Mouse (Mus musculus): ENCODE results near the gene Dnajb1.
A peak's percentile ranks its signal among the peaks of the same experiment; 100 is the strongest.
"Not testable (repeated sequence)": the region's sequence is repeated elsewhere in the genome, so short reads cannot be mapped to it uniquely, and the experiment has no call there.

The Dnajb1 gene

DNA sequence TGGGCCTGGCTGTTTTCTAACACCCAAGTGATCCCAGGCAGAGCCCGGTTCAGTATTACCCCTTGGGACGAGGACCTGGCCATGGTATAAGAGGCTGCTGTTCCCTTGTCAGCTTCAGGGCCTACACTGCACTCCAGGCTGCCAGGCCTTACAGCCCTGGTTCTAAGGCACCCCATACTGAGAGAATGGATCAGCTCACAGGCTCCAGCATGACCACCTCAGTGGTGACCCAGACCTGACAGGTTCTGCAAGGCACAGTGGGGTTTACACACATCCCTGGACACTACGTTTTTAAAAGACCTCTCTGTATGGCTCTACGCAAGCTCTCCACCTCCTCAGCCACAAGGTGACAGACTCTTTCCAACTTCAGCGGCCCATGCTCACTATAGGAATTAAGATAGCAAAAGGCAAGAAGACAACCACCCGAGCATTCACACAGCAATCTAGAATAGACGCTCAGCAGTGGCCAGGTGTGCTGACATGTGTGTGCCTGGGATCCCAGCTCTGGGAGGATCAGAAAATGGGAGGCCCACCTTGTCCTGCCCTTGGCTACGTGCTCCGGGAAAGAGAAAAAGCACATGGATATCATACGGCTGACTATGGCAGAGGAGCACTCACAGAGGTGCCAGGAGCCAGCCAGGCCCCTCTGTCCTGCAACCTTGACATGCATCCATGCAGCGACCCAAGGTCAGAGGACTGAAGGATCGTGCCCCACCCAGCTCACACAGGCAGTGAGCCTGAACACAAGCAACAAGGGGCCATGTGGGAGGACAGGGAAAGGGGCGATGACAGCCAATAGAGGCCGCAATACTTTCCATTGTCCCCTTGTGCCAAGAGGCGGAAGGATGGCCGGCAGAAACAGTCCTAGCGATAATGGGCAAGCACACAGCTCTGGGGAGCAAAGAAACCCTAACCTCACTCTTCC, 29.6 kb upstream of the Dnajb1 start:
- no peak for DNase-seq (ENCODE audit: low spot score)

DNA sequence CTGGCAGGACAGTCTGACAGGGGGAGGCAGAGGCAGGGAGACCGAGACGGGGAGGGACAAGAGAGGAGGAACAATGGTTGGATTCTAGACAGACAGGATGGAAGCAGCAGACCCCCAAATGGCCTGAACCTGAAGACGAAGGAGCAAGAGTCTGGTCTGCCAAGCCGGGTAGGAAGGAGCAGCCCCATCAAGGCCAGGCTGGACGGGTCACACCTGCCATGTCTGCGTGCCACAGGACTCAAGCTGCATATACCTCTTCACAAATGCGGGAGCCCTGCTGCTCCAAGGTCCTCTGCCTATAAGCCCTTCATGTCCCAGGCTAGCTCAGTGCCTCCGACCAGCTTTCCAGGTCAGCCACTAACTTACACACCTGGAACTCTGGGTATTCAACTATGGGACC, 28.3 kb upstream of the Dnajb1 start:
- no peak for DNase-seq (ENCODE audit: low spot score)

DNA sequence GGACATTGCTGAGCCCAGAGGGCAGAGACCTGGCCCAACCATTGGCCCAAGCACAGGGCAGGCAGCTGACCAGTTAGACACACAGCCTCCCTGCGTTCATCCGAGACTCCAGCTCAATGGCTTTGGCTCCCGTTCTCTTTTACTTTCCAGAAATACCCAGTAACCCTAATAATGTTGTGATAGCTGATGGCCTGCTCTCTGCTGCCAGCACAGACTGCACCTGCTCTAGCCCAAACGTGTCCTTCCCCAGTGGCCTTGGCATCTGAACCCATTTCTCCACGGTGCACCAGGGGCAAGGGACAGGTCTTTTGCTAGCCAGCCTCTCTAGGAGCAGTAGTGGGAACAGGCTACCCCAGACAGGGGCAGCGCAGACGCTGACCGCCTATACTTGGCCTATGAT, 27.2 kb upstream of the Dnajb1 start:
- no peak for DNase-seq (ENCODE audit: low spot score)

DNA sequence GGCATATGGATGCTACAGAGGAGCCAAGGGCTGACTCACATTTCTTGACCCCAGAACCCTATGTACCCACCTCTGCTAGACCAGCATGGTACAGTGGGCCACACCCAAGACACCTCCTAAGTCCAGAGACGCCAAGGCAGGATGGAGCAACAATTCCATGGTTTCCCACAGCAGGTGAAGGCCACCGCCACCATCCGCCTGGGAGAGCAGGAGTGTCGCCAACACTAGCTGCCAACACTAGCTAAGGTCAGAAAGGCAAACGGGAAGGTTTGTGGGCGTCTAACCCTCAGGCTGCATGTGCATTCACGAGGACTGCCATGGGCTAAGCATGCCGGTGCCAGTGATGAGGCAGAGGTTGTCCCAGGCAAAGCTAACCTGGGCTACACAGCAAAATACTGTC, 25.8 kb upstream of the Dnajb1 start:
- no peak for DNase-seq (ENCODE audit: low spot score)

DNA sequence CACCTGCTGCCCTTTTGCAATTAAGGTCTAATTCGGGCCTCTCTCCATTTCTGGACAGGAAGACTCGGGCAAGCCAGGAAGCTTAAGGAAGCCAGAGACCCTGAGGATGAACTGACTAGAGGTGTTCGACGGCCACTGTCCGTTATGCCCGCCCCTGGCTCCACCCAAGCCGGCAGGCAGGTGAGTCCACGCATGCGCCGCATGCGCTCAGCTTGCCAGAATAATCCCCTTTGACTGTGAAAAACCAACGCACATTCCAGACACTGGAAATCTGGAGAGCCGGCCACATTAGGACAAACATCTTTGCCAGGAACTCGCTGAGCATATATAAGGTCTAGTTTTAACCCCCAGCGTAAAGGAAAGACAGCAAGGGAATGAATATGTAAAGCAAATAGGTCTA, 24.8 kb upstream of the Dnajb1 start:
- no peak for DNase-seq (ENCODE audit: low spot score)

DNA sequence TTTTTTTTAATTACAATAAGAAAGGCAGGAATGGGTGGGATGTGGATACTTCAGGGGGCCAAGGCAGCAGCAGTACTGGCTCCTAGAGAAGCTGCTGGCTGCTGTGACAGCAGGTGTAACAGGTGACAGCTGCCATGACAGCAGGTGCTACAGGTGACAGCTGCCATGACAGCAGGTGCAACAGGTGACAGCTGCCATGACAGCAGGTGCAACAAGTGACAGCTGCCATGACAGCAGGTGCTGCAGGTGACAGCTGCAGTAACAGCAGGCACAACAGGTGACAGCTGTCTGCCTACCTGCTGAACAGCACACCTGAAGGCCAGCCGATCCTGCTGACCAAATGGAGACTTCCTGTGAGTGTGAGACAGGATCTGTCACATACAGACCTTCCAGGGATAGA, 23.2 kb upstream of the Dnajb1 start:
- no peak for DNase-seq (ENCODE audit: low spot score)

DNA sequence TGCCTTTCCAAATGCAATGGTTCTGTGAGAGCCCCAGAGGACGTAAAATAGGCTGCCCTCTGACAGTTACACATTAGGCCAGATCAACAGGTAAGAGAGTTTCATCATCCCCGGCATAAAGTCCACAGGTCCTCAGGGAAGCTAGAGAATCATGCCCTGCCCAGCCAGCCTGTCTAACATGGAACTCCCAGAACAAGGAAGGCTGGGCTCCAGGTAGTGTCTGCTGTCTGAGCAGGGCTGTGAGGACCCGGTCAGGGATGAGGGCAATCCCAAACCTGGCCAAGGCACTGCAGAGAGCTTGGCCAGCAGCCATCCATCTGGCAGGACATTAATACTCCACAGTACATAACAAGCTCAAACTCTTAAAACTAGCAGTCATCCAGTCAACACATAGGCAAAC, 22.7 kb upstream of the Dnajb1 start:
- no peak for DNase-seq (ENCODE audit: low spot score)

DNA sequence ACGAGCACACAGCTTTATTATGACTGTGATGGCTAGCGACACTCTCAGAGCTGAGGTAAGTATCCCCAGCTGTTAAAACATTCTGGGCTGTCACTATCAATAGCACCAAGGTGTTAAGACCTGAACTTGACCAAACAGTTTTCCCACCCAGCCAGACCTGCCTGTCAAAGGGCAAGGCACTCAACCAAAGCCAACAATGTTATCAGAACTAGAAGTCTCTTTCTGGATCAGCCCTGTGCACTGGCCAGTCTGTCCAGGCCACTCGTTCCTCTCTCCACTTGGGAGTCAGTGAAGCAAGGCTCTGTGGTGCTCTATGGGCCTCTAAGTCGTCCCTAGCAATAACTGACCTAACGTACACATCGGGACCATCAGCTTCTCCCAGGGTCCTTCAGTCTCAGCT, 20.3 kb upstream of the Dnajb1 start:
- DNase-seq (ENCODE audit: low spot score): no peak

DNA sequence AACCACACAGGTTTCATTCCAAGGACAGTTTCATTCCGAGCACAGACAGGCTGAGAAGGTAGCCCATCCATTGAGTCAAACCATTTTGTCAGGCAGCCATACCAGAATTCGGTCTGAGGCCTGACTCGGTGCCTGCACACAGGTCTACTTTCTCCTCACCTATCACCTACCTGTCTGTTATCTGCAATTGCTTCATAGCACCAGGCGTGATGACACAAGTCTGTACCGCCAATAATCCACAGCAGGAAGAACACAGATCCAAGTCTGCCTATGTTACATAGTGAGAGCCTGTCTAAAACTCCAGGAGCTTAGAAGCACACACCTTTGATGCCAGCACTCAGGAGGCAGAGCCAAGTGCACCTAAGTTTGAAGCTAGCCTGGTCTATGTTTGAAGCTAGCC, 19.1 kb upstream of the Dnajb1 start:
- no peak for DNase-seq (ENCODE audit: low spot score)

DNA sequence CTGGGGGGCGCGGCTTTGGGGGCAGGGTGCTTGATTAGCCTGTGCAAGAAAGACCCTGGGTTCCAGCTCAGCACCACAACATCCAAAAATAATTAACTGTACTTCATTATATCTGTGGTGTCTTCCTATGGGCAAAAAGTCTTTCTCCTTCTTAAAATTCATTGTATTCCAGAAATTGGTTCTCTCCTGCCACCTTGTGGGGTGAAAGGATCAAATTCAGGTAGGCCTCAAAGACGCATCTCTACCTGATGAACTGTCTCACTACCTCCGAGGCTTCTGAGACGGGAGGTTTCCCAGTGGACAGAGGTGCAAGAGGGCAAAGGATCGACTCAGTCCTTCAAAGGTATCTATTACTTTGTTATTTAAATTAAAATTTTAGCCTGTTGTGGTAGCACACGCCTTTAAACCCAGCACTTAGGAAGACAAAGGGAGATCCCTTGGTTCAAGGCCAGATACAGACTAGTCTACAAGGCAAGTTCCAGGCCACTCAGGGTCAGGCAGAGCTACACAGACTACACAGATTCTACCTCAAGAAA, 17.4 kb upstream of the Dnajb1 start:
- DNase-seq (ENCODE audit: low spot score): no peak

DNA sequence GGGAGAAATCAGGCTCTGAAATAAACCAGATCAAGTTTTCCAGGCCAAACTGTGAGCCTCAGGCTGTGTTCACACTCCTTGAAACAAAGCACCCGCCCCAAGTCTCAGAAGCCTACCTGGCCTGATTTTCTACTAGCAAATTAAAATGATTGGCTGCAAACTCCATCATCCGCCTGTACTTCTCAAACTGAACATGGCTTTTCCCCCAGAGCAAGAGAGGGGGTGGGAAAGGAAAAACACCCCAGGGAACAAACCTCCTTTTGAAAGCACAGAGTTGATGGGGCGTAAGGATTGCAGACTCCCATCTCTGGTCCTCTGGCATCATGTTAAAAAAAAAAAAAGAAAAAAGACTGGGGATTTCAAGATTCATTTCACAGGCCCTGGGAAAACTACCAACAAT, 15.3 kb upstream of the Dnajb1 start:
- no peak for DNase-seq (ENCODE audit: low spot score)

DNA sequence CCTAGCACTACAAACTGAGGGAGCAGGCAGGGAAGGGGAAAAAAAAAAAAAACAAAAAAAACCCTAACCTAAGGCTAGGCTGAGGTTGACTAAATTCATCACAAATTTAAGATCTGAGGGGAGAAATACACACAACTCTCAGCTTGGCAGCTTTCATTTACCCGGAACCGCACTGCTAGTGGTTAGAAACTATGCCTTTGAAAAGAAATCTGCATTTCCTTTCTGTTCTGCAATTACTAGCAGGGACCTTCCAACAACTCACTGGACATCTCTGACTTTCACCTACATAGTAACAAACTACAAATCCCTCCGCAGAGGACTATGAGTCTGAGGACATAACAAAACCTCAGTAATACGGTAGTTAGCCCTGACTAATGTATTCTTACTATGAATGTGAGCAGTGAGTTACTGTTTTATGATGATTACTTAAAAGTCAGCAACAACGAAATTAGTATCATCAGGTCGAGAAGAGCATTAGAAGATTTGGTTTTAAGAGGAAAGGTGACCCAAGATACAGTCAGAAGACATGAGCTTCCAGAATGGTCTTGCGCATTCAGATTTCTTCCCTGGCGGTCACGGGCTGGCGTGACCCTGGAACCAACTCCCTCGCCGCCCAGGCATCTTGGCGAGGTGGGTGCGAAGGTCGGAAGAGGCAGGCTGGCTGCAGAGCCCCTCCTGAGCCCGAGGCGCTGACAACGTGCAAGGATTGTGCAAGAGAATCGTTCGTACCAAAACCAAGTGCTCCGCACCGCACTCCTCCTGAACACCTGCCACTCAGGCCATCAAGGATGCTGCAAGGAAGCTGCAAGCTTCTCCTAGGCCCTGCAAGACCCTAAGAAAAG, 14.4 kb upstream of the Dnajb1 start:
- no peak for DNase-seq (ENCODE audit: low spot score)

DNA sequence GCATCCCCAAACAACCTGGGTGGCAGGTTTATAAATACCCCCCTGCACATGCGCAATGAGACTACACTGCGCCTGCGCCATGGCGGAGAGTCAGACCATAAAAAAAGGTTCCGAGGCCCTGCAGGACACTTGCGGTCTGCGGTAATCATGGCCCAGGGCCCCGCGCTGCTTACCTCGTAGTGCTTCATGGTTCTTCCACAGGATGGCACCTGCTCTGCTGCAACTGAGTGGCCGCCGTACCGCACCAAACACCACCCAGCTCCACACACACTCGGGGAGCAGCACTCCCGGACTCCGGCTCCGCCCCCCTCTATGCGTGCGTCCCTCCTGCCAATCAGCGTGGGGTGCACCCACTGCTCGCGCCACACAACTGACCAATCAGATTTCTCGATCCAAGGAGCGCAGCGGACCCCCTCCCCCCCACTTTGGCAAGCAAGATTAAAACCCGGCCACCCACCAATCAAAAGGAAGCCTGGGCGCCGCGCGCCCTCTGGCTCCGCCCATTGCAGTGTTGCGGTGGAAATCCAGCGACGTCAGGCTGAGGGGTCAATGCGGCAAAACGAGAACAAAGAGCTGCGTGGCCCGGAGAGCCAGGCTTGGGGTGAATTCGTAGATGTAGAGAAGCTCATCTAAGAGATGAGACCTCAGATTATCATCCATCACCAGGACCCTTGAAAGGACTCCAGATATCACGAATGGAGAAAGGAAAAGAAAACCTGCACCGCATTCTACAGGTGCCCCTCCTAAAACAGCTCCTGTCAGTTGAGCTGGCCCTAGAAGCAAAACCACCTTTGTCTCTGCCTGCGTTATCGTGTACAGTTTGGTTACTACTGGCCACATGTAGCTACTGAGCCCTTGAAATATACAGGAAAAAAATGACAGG, 13.6 kb upstream of the Dnajb1 start:
- DNase-seq (ENCODE audit: low spot score): peak; percentile 82

DNA sequence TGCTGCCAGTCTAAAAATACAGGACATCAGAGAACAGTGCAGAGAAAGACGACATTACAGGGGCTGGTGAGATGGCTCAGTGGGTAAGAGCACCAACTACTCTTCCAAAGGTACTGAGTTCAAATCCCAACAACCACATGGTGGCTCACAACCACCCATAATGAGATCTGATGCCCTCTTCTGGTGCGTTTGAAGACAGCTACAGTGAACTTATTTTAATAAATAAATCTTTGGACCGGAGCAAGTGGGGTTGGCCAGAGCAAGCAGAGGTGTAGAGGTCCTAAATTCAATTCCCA, 13.0 kb upstream of the Dnajb1 start:
- DNase-seq (ENCODE audit: low spot score): not testable (repeated sequence)

DNA sequence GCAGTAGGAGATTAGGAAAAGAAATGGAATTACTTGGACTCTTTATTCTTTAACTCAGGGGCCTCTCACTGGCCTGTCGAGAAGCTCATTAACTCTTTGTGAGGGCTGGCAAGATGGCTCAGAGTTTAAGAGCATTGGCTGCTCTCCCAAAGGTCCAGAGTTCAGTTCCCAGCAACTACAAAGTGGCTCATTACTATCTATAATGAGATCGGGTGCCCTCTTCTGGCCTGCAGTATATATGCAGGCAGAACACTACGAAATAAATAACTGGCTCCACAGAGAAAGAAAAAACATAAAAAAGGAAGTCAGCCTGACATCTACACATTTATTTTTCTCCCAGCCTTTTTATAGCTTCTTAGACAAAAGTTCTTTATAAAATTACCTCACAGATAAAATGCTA, 11.6 kb upstream of the Dnajb1 start:
- DNase-seq (ENCODE audit: low spot score): no peak

DNA sequence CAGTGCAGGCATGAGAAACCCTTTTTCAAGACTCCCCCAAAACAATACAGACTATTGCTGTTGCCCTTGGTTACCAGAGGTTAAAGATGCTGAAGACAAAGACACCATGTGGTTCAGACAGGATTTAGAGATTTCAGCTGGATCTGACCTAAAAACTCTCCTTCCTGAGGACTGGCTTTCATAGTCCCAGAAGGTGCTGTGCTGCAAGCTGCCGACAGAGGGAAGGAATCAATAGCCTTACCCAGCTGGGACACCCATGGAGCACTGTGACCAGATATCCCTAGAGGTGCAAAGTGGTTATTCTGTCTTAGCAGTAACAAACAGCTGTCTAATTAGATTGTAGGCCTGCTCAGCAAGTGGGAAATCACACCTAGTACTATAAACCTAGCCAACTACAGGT, 9.8 kb upstream of the Dnajb1 start:
- DNase-seq (ENCODE audit: low spot score): no peak

DNA sequence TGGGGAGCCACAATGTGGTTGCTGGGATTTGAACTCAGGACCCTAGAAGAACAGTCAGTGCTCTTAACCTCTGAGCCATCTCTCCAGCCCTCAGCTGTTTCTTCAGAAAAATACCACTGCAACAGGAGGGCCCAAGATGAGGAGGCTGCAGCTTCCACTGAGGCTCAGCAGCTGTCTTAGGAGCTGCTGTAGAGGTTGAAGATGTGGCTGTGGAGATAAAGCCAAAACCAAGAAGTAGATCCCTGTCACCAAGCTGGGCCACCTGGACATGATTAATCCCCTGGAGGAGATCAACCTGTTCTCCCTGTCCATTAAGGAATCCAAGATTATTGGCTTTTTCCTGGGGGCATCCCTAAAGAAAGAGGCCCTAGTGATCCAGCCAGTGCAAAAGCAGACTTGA, 8.2 kb upstream of the Dnajb1 start:
- DNase-seq (ENCODE audit: low spot score): no peak

DNA sequence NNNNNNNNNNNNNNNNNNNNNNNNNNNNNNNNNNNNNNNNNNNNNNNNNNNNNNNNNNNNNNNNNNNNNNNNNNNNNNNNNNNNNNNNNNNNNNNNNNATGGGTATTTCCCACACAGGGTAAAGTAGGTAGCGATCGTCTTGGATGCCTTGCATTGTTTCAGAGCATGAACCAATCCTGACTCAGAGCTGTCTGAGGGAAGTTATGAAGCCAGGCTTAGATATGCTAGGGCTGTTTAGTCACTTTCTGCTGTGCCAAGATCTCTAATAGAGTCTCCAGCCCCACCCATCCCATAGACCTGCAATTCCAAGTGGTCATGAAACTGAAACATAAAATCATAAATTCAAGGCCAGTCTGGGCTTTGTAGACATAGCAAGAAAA, 5.4 kb upstream of the Dnajb1 start:
- DNase-seq (ENCODE audit: low spot score): no peak

DNA sequence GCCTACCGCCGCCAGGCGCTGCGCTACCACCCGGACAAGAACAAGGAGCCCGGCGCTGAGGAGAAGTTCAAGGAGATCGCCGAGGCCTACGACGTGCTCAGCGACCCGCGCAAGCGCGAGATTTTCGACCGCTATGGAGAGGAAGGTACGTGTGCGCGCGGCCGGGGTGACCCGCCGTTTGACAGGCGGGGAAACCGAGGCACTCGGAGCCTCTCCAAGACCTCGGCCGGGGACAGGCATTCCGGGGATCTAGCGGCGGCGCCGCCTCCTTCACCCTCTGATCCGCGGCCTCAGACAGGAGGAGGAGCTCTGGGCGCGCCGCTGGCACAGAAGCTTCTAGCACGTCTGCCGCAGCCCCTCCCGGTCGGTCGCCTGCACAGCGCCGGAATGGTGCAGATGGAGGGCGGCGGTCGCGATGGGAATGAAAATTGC, 421 bp downstream of the Dnajb1 start:
- peak; percentile 38 for DNase-seq (ENCODE audit: low spot score)

DNA sequence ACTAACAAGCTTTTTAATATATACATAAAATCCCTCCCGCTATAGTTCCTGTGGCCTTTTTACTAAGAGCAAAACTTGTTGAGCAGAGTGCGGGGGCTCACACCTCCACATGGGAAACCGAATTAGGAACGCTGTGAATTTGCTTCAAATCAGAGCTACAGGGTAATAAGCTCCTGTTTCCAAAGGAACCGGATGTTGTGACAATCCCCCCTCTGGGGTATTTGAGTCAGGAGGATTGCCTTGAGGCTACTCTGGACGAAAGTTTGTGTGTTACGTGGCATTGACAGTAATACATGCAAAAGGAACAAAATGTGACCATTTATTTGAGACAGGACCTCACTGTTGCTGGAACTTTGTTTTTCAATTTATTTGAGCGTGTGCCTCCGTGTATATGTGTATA, 1.1 kb downstream of the Dnajb1 start:
- no peak for DNase-seq (ENCODE audit: low spot score)

DNA sequence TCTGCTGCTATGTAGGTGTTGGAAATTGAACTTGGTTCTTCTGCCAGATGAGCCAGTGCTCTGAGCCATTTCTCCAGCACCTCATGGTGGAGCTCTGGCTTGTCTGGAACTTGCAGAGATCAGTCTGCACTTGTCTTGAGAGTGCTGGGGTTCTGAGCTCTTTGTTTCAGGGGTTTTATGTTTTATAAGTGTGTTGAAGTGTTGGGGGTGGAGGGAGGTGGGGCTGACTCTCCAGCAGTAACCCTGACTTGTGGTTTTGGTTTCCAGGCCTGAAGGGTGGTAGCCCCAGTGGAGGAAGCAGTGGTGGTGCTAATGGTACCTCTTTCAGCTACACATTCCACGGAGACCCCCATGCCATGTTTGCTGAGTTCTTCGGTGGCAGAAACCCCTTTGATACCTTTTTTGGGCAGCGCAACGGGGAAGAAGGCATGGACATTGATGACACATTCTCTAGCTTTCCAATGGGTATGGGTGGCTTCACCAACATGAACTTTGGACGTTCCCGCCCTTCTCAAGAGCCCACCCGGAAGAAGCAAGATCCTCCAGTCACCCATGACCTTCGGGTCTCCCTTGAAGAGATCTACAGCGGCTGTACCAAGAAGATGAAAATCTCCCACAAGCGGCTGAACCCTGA, 1.7 kb downstream of the Dnajb1 start:
- no peak for DNase-seq (ENCODE audit: low spot score)

DNA sequence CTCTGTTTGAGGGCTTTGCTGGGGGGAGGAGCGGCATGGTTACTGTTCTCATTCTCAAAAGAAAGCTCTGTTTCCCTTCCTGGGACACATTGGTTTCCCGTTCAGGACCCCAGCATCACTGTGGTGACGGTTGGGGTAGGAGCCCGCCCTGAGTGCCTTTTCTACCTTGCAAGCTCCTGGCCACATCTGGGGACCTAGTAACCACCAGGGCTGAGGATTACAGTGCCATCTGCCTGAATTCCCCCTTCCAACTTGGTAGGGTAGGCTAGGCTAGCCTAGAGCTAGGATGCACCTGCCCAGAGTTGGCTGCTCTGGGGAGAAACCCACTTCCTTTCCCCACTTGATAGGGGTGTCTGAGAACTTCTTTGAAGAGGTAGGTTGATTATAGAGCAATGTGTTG, 3.9 kb downstream of the Dnajb1 start:
- DNase-seq (ENCODE audit: low spot score): no peak
